Mouse (Mus musculus) neural tube, embryonic 11.5 days (tissue): ENCODE results near the gene Kcnj1. TPM values are rescaled to one million over a fixed set of nuclear protein-coding genes. Genes with fewer than 3 reads are reported as not detected.

ENCODE experiments used
- ATAC-seq: fragments of 200-750 bp; cut with Nextera tagmentation; 2 replicates; pipeline ENCODE4 v1.8.0; 2017; ENCODE audit warnings: moderate number of reproducible peaks, mild to moderate bottlenecking, moderate TSS enrichment, moderate library complexity; ENCODE audit not compliant: insufficient read depth, low FRiP score, low TSS enrichment
- DNase-seq: peaks from one replicate; pipeline ENCODE4 v3.0.0-alpha.2; 2015; ENCODE audit warnings: low spot score
- H3K27ac ChIP-seq: fragments of 300-500 bp; sonication (generic); 2 replicates; pipeline ENCODE4 v1.5.1; 2014; ENCODE audit warnings: low read depth, mild to moderate bottlenecking, low read length
- H3K27me3 ChIP-seq: fragments of 300-500 bp; sonication (generic); 2 replicates; pipeline ENCODE4 v1.6.1; 2014; ENCODE audit warnings: mild to moderate bottlenecking, low read length, mixed read lengths; ENCODE audit not compliant: control insufficient read depth, insufficient read depth
- H3K36me3 ChIP-seq: fragments of 300-500 bp; sonication (generic); 2 replicates; pipeline ENCODE4 v1.6.1; 2014; ENCODE audit warnings: mild to moderate bottlenecking, low read length, moderate library complexity, mixed read lengths; ENCODE audit not compliant: control insufficient read depth, insufficient read depth
- H3K4me1 ChIP-seq: fragments of 300-500 bp; sonication (generic); 2 replicates; pipeline ENCODE4 v1.6.1; 2014; ENCODE audit warnings: low read length, mixed read lengths; ENCODE audit not compliant: control insufficient read depth, insufficient read depth
- H3K4me2 ChIP-seq: fragments of 300-500 bp; sonication (generic); 2 replicates; pipeline ENCODE4 v1.6.1; 2014; ENCODE audit warnings: low read depth, mild to moderate bottlenecking, moderate library complexity
- H3K4me3 ChIP-seq: fragments of 300-500 bp; sonication (generic); 2 replicates; pipeline ENCODE4 v1.5.1; 2014; ENCODE audit warnings: low read depth, low read length
- H3K9ac ChIP-seq: fragments of 300-500 bp; sonication (generic); 2 replicates; pipeline ENCODE4 v1.6.1; 2014; ENCODE audit warnings: mild to moderate bottlenecking, low read length
- H3K9me3 ChIP-seq: fragments of 300-500 bp; sonication (generic); 2 replicates; pipeline ENCODE4 v1.6.1; 2016; ENCODE audit warnings: low read length; ENCODE audit not compliant: control insufficient read depth
- WGBS: fragments of 180-500 bp; shearing (Covaris S2); extraction: QIAGEN DNeasy Blood & Tissue Kit; methylation state at CpG from one replicate; pipeline ENCODE4 v1.1.7; 2014; 5-methylcytosine and 5-hydroxymethylcytosine counted together
- polyA plus RNA-seq: library from polyadenylated mRNA; unstranded; fragments of >200 nt; fragmentation: Nextera tagmentation; extraction: Ambion mirVana; gene quantifications from 2 replicates; pipeline ENCODE4 v1.2.1, GENCODE M21; 2014

Gene Kcnj1
- polyA plus RNA-seq, 1 experiment from 2014 or later, result not detected

DNA sequence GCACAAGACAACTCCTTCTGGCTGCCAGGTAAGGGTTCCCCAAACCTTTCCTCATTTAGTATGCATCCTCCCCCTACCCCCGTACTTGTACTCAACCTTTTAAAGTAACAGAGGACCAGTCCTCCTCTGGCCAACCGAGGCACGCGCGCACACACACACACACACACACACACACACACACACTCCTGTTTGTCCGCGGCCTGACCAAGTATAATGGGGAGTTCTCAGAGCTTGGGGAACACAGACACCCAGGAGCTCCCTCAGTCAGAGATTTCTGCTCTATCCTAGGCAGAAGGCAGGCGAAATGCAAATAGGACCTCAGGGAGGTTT, 36.4 kb downstream of the Kcnj1 start:
- H3K27me3 ChIP-seq, result peaks cover 5% of the 10 kb centered on the region; the same call in 1 of the 2 replicates
- H3K27ac ChIP-seq, result no peak overlapping the region
- H3K4me2 ChIP-seq, result peak overlapping the region; percentile 65
- H3K36me3 ChIP-seq, result no peaks in the 10 kb centered on the region
- WGBS, result 11% methylated on average over 8 of the region's 8 CpGs
- DNase-seq (no peak), ATAC-seq (peak; percentile 49; the same call in 1 of the 2 replicates)
- H3K4me1 ChIP-seq, result no peaks in the 10 kb centered on the region
- peak overlapping the region; percentile 52 for H3K9ac ChIP-seq
- peak overlapping the region; percentile 32 for H3K4me3 ChIP-seq
- no peaks in the 10 kb centered on the region for H3K9me3 ChIP-seq

DNA sequence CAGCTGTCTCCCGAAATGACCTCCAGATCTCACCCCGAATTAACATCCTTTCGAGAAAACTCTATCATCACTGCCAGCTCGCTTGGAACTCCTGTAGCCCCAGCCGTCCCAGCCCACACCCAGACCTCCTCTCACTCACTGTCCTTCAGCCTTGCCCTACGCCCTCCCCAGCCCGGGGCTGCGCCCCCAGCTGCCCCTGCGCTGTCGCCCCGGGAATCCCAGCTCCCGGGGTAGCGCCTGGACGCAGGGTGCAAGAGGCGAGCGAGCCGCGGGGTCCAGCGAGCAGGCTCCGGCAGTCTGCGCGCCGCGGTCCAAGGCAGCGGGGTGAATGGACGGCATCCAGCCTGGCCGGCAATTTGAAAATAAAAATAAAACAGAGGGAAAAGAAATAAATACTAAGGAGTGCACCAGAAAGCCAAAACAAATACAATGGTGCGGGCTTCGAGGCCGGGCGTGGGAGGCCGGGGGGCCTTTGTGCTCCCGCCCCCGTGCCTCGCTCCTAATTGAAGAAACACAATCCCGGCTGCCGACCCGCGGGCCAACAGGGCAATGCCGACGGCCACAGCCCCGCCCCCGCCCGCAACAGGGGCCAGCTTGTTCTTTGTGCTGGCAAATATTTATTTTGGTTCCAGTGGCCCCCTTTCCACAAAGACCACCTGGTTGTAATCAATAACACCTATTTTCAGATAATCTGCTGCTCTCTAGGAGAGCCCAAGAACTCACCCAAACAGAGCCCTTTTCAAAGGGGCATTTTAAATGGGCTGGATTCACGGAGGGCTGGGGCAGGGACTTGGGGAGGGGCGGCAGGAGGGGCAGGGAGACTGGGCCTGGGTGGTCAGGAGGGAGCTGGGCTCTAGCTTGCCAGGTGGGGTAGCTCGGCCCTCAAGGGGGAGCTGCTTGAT, 37.0 kb downstream of the Kcnj1 start:
- Histone ChIP-seq H3K4me2 (peak overlapping the region; percentile 65), H3K27me3 (peaks cover 5% of the 10 kb centered on the region; the same call in 1 of the 2 replicates), H3K4me3 (peak overlapping the region; percentile 32), H3K27ac (no peak overlapping the region), H3K9me3 (no peaks in the 10 kb centered on the region), H3K9ac (peak overlapping the region; percentile 52), H3K36me3 (no peaks in the 10 kb centered on the region), H3K4me1 (no peaks in the 10 kb centered on the region)
- under 1% methylated on average over 47 of the region's 47 CpGs for WGBS
- ATAC-seq (peak; percentile 63), DNase-seq (peak; percentile 59)

GRCm38 (mm10) chr9:32410671-32411070, 38.4 kb downstream of the Kcnj1 start:
- Histone ChIP-seq H3K4me2 (no peak overlapping the region), H3K27me3 (peaks cover 5% of the 10 kb centered on the region; the same call in 1 of the 2 replicates), H3K9me3 (no peaks in the 10 kb centered on the region), H3K9ac (no peak overlapping the region), H3K36me3 (no peaks in the 10 kb centered on the region), H3K4me3 (no peak overlapping the region), H3K4me1 (no peaks in the 10 kb centered on the region), H3K27ac (no peak overlapping the region)
- ATAC-seq (no peak), DNase-seq (no peak)
- WGBS, result 94% methylated on average over 5 of the region's 5 CpGs

DNA sequence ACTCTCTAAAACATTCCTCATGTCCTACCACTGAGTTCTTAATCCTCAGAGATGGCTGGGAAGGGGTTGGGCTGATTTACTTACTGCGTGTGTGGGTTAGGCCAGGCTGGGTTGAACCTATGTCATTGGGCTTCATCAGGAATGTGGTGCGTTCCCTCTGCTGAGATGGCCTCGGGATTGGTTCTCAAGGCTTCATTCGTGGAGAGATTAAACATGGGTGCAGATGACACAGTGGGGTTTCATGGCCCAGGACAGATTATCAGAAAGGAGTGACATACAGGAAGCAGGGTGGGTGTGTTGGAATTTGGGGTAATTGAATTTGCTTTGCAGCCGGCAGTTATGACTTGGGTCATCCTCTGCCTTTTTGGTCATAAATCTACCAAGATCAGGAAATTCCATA, 39.2 kb downstream of the Kcnj1 start:
- Histone ChIP-seq H3K36me3 (no peaks in the 10 kb centered on the region), H3K27me3 (peaks cover 5% of the 10 kb centered on the region; the same call in 1 of the 2 replicates), H3K27ac (no peak overlapping the region), H3K4me3 (no peak overlapping the region), H3K9ac (no peak overlapping the region), H3K9me3 (no peaks in the 10 kb centered on the region), H3K4me1 (no peaks in the 10 kb centered on the region), H3K4me2 (no peak overlapping the region)
- ATAC-seq, result no peak
- WGBS, result 81% methylated on average over 5 of the region's 5 CpGs
- no peak for DNase-seq

DNA sequence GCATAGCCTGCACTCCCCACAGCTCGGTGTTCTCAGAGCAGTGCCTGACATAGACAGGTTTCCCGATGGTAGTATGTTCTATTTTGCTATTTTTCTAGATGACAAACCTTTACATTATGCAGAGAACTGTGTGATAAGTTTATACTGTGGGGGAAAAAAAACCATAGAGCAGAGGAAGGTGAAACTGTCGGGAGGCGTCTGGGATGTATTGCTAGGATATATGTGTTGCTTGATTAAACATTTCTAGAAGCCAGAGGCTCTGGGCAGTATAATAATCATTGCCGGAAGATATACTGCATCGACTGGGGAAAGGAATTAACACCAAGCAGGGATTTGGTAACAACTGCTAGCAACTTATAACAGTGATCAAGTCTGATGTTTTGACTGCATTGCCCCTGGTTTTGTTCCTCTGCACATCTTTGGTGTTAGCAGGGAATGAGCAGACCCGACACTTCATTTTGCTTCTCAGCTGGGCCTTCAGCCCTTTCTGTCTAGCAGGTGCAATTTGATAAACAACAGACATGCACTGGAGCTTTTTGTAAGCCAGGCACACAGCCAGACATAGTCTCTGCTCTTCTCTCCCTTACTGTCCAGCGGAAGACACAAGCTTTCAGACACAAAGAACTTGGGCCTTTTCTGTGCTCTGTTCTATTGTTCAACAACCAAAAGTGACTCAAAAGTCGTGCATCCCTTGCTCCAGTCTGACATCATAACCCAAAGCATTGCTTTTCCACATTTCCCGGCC, 40.7 kb downstream of the Kcnj1 start:
- ATAC-seq (no peak), DNase-seq (no peak)
- Histone ChIP-seq H3K9ac (no peak overlapping the region), H3K4me1 (no peaks in the 10 kb centered on the region), H3K27me3 (peaks cover 5% of the 10 kb centered on the region; the same call in 1 of the 2 replicates), H3K4me2 (no peak overlapping the region), H3K36me3 (no peaks in the 10 kb centered on the region), H3K4me3 (no peak overlapping the region), H3K27ac (no peak overlapping the region), H3K9me3 (no peaks in the 10 kb centered on the region)
- 81% methylated on average over 10 of the region's 10 CpGs for WGBS

GRCm38 (mm10) chr9:32414956-32415355, 42.7 kb downstream of the Kcnj1 start:
- H3K4me3 ChIP-seq, result no peak overlapping the region
- H3K27ac ChIP-seq, result no peak overlapping the region
- H3K4me1 ChIP-seq, result no peaks in the 10 kb centered on the region
- H3K36me3 ChIP-seq, result no peaks in the 10 kb centered on the region
- ATAC-seq, result no peak
- H3K27me3 ChIP-seq, result no peaks in the 10 kb centered on the region
- DNase-seq, result no peak
- no peaks in the 10 kb centered on the region for H3K9me3 ChIP-seq
- no peak overlapping the region for H3K4me2 ChIP-seq
- WGBS, result 52% methylated on average over 1 of the region's 1 CpGs
- H3K9ac ChIP-seq, result no peak overlapping the region

DNA sequence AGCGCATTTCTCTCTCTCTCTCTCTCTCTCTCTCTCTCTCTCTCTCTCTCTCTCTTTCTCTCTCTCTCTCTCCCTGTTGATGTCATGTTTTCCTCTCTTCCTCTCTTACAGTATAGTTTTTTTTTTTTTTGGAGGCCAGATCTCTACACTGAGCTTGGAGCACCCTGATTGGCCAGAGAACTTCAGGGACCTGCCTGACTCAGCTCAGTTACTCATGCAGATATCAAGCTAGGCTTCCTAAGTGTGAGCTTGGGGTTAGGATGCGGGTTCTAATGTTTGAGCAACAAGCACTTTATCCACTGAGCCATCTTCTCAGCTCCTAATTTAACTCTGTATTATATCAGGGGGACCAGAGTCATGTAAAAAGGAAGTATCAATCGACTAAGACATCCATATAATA, 43.7 kb downstream of the Kcnj1 start:
- no peak for DNase-seq

GRCm38 (mm10) chr9:32417466-32418116, 45.3 kb downstream of the Kcnj1 start:
- no peak for ATAC-seq
- Histone ChIP-seq H3K4me3 (no peak overlapping the region), H3K9me3 (no peaks in the 10 kb centered on the region), H3K27me3 (no peaks in the 10 kb centered on the region), H3K4me2 (no peak overlapping the region), H3K36me3 (no peaks in the 10 kb centered on the region), H3K9ac (no peak overlapping the region), H3K4me1 (no peaks in the 10 kb centered on the region), H3K27ac (no peak overlapping the region)
- WGBS, result 65% methylated on average over 8 of the region's 8 CpGs
- DNase-seq, result no peak

More for the DNA sequence above, 43.7 kb downstream of the Kcnj1 start:
- Histone ChIP-seq H3K4me2 (no peak overlapping the region), H3K4me1 (no peaks in the 10 kb centered on the region), H3K36me3 (no peaks in the 10 kb centered on the region), H3K27ac (no peak overlapping the region), H3K9ac (no peak overlapping the region), H3K27me3 (no peaks in the 10 kb centered on the region), H3K9me3 (no peaks in the 10 kb centered on the region), H3K4me3 (no peak overlapping the region)
- ATAC-seq, result no peak
- 97% methylated on average over 3 of the region's 3 CpGs for WGBS
